Mouse (Mus musculus): ENCODE measurements around the gene Rwdd3. TPM values are rescaled to one million over a fixed set of nuclear protein-coding genes. Genes with fewer than 3 reads are reported as not detected.

Gene Rwdd3
- 8.2 TPM for polyA plus RNA-seq (2017; shearing (Covaris generic))

DNA sequence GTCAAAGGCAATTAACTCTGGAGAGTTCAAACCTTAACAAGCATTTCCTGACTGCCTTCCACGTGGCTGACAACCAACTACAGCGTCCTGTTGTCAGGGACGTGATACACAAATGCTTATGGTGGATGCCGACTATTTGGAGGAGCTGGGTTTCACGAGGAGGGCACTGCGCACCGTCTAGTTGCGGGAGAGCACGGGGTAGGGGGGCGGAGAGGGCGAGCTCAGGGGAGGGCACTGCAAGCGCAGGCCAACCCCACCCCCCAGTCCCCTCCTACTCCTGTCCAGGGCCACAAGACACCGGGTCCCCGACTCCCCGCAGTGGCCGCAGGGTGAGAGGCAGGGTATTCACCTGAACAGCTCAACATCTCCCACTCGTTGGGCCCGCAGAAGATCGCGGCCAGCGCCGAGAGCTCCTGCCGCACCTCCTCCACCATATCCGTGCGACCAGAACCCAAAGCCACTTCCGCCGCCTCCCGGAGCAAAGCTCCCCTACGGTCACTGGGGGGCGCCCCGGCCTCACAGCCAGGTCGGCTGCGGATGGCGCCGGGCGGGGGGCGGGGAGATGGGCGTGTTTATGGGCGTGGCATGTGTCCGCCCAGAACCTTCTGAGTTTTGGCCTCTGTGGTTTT, at the start of gene Rwdd3:
Rwdd3 (minus strand) TSS at position 453 of the 629 bp plus-strand sequence.

Other genes starting within 250 kb of the Rwdd3 start
- gene Tmem56, start 111.4 kb upstream of the Rwdd3 start, polyA plus RNA-seq (2017; shearing (Covaris generic)) = not detected
- gene Alg14, start 120.1 kb upstream of the Rwdd3 start, polyA plus RNA-seq (2017; shearing (Covaris generic)) = 23.1 TPM